Mouse (Mus musculus): ENCODE measurements around the gene Fhad1.

Fhad1 gene

DNA sequence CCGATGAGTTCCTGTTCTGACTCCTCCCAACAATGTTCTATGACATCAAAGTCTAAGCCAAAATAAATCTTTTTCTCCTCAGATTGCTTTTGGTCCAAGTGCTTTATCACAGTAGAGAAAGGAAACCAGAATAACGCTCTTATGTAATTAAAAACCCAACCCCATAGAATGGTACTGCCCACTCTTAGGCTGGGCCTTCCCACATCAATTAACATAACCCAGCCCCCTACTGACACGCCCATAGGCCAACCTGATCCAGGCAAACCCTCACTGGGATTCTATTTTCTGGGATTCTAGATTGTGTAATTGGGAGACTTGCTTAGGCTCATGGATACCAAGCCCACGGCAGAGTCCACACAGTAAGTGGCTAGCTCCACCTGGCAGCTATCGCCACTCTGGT, 149.9 kb downstream of the Fhad1 start:
- no peak for DNase-seq (ENCODE audit: low spot score in 2 of 2)

- DNase-seq (ENCODE audit: low spot score in 2 of 2), result no peak
Observed at GRCm38 (mm10) chr4:141864506-141864905, 150.4 kb downstream of the Fhad1 start.

GRCm38 (mm10) chr4:141863726-141864280, 151.1 kb downstream of the Fhad1 start:
- no peak for DNase-seq (ENCODE audit: low spot score in 2 of 2)

- no peak for DNase-seq (ENCODE audit: low spot score in 2 of 2)
Observed at GRCm38 (mm10) chr4:141862867-141863266, 152.0 kb downstream of the Fhad1 start.

GRCm38 (mm10) chr4:141861591-141862295, 153.1 kb downstream of the Fhad1 start:
- DNase-seq (ENCODE audit: low spot score in 2 of 2), result peak in 1 of 2 experiments; percentile 19

DNA sequence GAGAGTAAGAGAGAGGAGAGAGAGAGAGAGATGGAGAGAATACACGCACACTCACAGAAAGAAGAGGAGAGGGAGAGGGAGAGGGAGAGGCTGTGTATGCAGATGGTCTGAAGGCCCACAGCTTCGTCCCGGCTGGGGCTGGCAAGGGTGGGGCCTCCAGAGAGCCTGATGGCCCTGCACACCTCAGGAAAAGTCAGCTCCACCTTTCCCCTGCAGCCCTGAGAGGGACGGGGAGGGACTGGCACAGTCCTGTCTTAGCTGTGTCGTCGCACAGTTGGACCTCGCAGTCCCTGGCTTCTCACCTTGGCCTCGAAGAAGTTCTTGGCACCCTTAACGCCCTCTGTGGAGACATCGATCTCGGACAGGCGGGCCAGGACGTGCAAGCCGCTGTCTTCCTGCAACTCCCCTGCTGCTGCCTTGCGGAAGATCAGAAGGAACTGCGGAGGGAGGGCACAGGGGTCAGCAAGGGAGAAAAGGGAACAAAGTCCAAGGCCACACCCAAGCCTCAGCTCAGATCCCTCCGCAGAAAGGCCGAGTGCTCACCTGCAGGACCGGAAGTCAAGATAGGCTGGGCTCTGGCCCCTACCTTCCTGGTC, 154.5 kb downstream of the Fhad1 start:
- DNase-seq (ENCODE audit: low spot score in 2 of 2), result no peak

- no peak for DNase-seq (ENCODE audit: low spot score in 2 of 2)
Observed at GRCm38 (mm10) chr4:141859351-141859750, 155.5 kb downstream of the Fhad1 start.

DNA sequence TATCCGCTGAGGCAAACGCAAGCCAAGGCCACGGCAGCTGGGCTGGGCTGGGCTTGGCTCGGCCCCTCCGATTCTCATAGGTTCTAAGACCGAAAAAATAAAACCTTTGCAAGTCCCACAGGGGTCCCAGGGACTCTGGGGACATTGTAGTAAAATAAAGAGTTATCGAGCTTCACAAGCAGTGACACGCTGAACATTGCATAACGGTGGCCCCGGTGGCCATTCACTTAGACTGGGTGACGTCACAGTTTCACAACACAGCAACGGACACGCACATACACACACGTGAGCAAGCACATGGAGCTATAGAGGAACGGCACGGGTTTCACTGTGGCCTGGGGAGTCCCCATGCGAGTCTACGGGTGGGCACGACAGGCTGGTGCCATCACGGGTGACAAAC, 156.4 kb downstream of the Fhad1 start:
- no peak for DNase-seq (ENCODE audit: low spot score in 2 of 2)

- peak; percentile 87 to 92 for DNase-seq (ENCODE audit: low spot score in 2 of 2)
Observed at GRCm38 (mm10) chr4:141857422-141857930, 157.4 kb downstream of the Fhad1 start.

- DNase-seq (ENCODE audit: low spot score in 2 of 2), result peak in 1 of 2 experiments; percentile 65
Observed at GRCm38 (mm10) chr4:141853437-141853836, 161.4 kb downstream of the Fhad1 start.

- DNase-seq (ENCODE audit: low spot score in 2 of 2), result no peak
Observed at GRCm38 (mm10) chr4:141845999-141846398, 168.9 kb downstream of the Fhad1 start, which contains the start of gene Ctrc. TSS of gene Ctrc (minus strand) at chr4:141846359.

All from cerebellum, postnatal 4 days (tissue).